Mouse (Mus musculus): Measurements from ENCODE around the gene Matn4. TPM values are rescaled to one million over a fixed set of nuclear protein-coding genes. Genes with fewer than 3 reads are reported as not detected.

The Matn4 gene
- polyA plus RNA-seq, 2 experiments = 30.2 to 362 TPM

- WGBS = 30% methylated on average over 3 of the region's 3 CpGs
- Histone ChIP-seq H3K27me3 (ENCODE audit: control insufficient read depth, insufficient read depth, low read length) (no peaks in the 10 kb centered on the region), H3K9me3 (ENCODE audit: control insufficient read depth, low read length) (no peaks in the 10 kb centered on the region), H3K4me1 (ENCODE audit: control insufficient read depth, insufficient read depth, low read length) (no peaks in the 10 kb centered on the region), H3K4me2 (replicated peaks; ENCODE audit: low read depth, low read length, severe bottlenecking) (no peak overlapping the region), H3K4me3 (replicated peaks; ENCODE audit: low read length) (no peak overlapping the region), H3K36me3 (ENCODE audit: control insufficient read depth, insufficient read depth, low read length) (no peaks in the 10 kb centered on the region), H3K9ac (ENCODE audit: low read depth, low read length, severe bottlenecking) (no peak overlapping the region), H3K27ac (replicated peaks; ENCODE audit: low read depth, low read length) (no peak overlapping the region)
- no peak for TF ChIP-seq POLR2A (IDR thresholded peaks at IDR 0.05; ENCODE audit: borderline replicate concordance, extremely low read depth, insufficient read depth, insufficient read length)
- no peak for DNase-seq (ENCODE audit: low spot score)
- no peak for ATAC-seq (ENCODE audit: low FRiP score, low read depth)
Measured at GRCm38 (mm10) chr2:164372408-164373053, 32.4 kb downstream of the Matn4 start.

GRCm38 (mm10) chr2:164371371-164371770 lies 33.6 kb downstream of the Matn4 start:
- no peaks in the 10 kb centered on the region for H3K4me1 ChIP-seq (ENCODE audit: control insufficient read depth, insufficient read depth, low read length)
- WGBS = 87% methylated on average over 3 of the region's 3 CpGs

GRCm38 (mm10) chr2:164368620-164369105 lies 36.3 kb downstream of the Matn4 start:
- ATAC-seq (ENCODE audit: low FRiP score, low read depth) (no peak), DNase-seq (ENCODE audit: low spot score) (no peak)
- Histone ChIP-seq H3K9ac (ENCODE audit: low read depth, low read length, severe bottlenecking) (no peak overlapping the region), H3K36me3 (ENCODE audit: control insufficient read depth, insufficient read depth, low read length) (no peaks in the 10 kb centered on the region), H3K27me3 (ENCODE audit: control insufficient read depth, insufficient read depth, low read length) (no peaks in the 10 kb centered on the region), H3K4me1 (ENCODE audit: control insufficient read depth, insufficient read depth, low read length) (no peaks in the 10 kb centered on the region), H3K4me2 (replicated peaks; ENCODE audit: low read depth, low read length, severe bottlenecking) (no peak overlapping the region), H3K9me3 (ENCODE audit: control insufficient read depth, low read length) (no peaks in the 10 kb centered on the region), H3K4me3 (replicated peaks; ENCODE audit: low read length) (no peak overlapping the region), H3K27ac (replicated peaks; ENCODE audit: low read depth, low read length) (no peak overlapping the region)
- 79% methylated on average over 6 of the region's 6 CpGs for WGBS
- no peak for TF ChIP-seq POLR2A (IDR thresholded peaks at IDR 0.05; ENCODE audit: borderline replicate concordance, extremely low read depth, insufficient read depth, insufficient read length)

More at GRCm38 (mm10) chr2:164371371-164371770, 33.6 kb downstream of the Matn4 start:
- Histone ChIP-seq H3K36me3 (ENCODE audit: control insufficient read depth, insufficient read depth, low read length) (no peaks in the 10 kb centered on the region), H3K9me3 (ENCODE audit: control insufficient read depth, low read length) (no peaks in the 10 kb centered on the region), H3K9ac (ENCODE audit: low read depth, low read length, severe bottlenecking) (no peak overlapping the region), H3K27ac (replicated peaks; ENCODE audit: low read depth, low read length) (no peak overlapping the region), H3K4me3 (replicated peaks; ENCODE audit: low read length) (no peak overlapping the region), H3K27me3 (ENCODE audit: control insufficient read depth, insufficient read depth, low read length) (no peaks in the 10 kb centered on the region), H3K4me2 (replicated peaks; ENCODE audit: low read depth, low read length, severe bottlenecking) (no peak overlapping the region)
- DNase-seq (ENCODE audit: low spot score) = no peak
- ATAC-seq (ENCODE audit: low FRiP score, low read depth) = no peak
- TF ChIP-seq POLR2A (IDR thresholded peaks at IDR 0.05; ENCODE audit: borderline replicate concordance, extremely low read depth, insufficient read depth, insufficient read length) = no peak

- WGBS = 49% methylated on average over 3 of the region's 3 CpGs
- Histone ChIP-seq H3K27ac (replicated peaks; ENCODE audit: low read depth, low read length) (no peak overlapping the region), H3K27me3 (ENCODE audit: control insufficient read depth, insufficient read depth, low read length) (no peaks in the 10 kb centered on the region), H3K4me1 (ENCODE audit: control insufficient read depth, insufficient read depth, low read length) (no peaks in the 10 kb centered on the region), H3K9me3 (ENCODE audit: control insufficient read depth, low read length) (no peaks in the 10 kb centered on the region), H3K4me3 (replicated peaks; ENCODE audit: low read length) (no peak overlapping the region), H3K9ac (ENCODE audit: low read depth, low read length, severe bottlenecking) (no peak overlapping the region), H3K4me2 (replicated peaks; ENCODE audit: low read depth, low read length, severe bottlenecking) (no peak overlapping the region), H3K36me3 (ENCODE audit: control insufficient read depth, insufficient read depth, low read length) (no peaks in the 10 kb centered on the region)
- ATAC-seq (ENCODE audit: low FRiP score, low read depth) (0 out of 2 replicates have a peak, but pooled peaks have one; percentile 34), DNase-seq (ENCODE audit: low spot score) (no peak)
- TF ChIP-seq POLR2A (IDR thresholded peaks at IDR 0.05; ENCODE audit: borderline replicate concordance, extremely low read depth, insufficient read depth, insufficient read length) = no peak
Measured at GRCm38 (mm10) chr2:164366947-164367346, 38.0 kb downstream of the Matn4 start.

- no peak overlapping the region for H3K4me2 ChIP-seq (replicated peaks; ENCODE audit: low read depth, low read length, severe bottlenecking)
- 38% methylated on average over 13 of the region's 13 CpGs for WGBS
- no peak overlapping the region for H3K9ac ChIP-seq (ENCODE audit: low read depth, low read length, severe bottlenecking)
- no peaks in the 10 kb centered on the region for H3K9me3 ChIP-seq (ENCODE audit: control insufficient read depth, low read length)
- H3K27ac ChIP-seq (replicated peaks; ENCODE audit: low read depth, low read length) = no peak overlapping the region
- ATAC-seq (ENCODE audit: low FRiP score, low read depth) (no peak), DNase-seq (ENCODE audit: low spot score) (no peak)
- no peaks in the 10 kb centered on the region for H3K4me1 ChIP-seq (ENCODE audit: control insufficient read depth, insufficient read depth, low read length)
- no peaks in the 10 kb centered on the region for H3K27me3 ChIP-seq (ENCODE audit: control insufficient read depth, insufficient read depth, low read length)
- no peak for TF ChIP-seq POLR2A (IDR thresholded peaks at IDR 0.05; ENCODE audit: borderline replicate concordance, extremely low read depth, insufficient read depth, insufficient read length)
- no peaks in the 10 kb centered on the region for H3K36me3 ChIP-seq (ENCODE audit: control insufficient read depth, insufficient read depth, low read length)
- H3K4me3 ChIP-seq (replicated peaks; ENCODE audit: low read length) = no peak overlapping the region
Measured at GRCm38 (mm10) chr2:164360974-164361657, 43.8 kb downstream of the Matn4 start.

Measured in limb, embryonic 14.5 days (tissue).